Mouse (Mus musculus) forebrain, embryonic 12.5 days (tissue): Measurements from ENCODE around the gene Cox7a1. TPM values are rescaled to one million over a fixed set of nuclear protein-coding genes. Genes with fewer than 3 reads are reported as not detected.

ENCODE experiments used
- ATAC-seq: fragments of 200-750 bp; cut with Nextera tagmentation; 2 replicates; pipeline ENCODE4 v1.8.0; 2017; ENCODE audit warnings: moderate TSS enrichment; ENCODE audit not compliant: low FRiP score
- H3K27ac ChIP-seq: fragments of 300-500 bp; sonication (generic); 2 replicates; pipeline ENCODE4 v1.5.1; 2016; ENCODE audit warnings: mild to moderate bottlenecking
- H3K27me3 ChIP-seq: fragments of 300-500 bp; sonication (generic); 2 replicates; pipeline ENCODE4 v1.6.1; 2016; ENCODE audit warnings: mild to moderate bottlenecking
- H3K36me3 ChIP-seq: fragments of 300-500 bp; sonication (generic); replicated peaks from 2 replicates; pipeline ENCODE4 v1.6.1; 2016; ENCODE audit warnings: mild to moderate bottlenecking
- H3K4me1 ChIP-seq: fragments of 300-500 bp; sonication (generic); 2 replicates; pipeline ENCODE4 v1.6.1; 2016
- H3K4me2 ChIP-seq: fragments of 300-500 bp; sonication (generic); 2 replicates; pipeline ENCODE4 v1.6.1; 2016; ENCODE audit warnings: mild to moderate bottlenecking, moderate library complexity
- H3K4me3 ChIP-seq: fragments of 300-500 bp; sonication (generic); replicated peaks from 2 replicates; pipeline ENCODE4 v1.5.1; 2016; ENCODE audit warnings: mild to moderate bottlenecking
- H3K9ac ChIP-seq: fragments of 300-500 bp; sonication (generic); 2 replicates; pipeline ENCODE4 v1.6.1; 2016; ENCODE audit warnings: mild to moderate bottlenecking
- H3K9me3 ChIP-seq: fragments of 300-500 bp; sonication (generic); 2 replicates; pipeline ENCODE4 v1.6.1; 2016
- WGBS: fragments of 180-500 bp; shearing (Covaris S2); methylation state at CpG from one replicate; pipeline ENCODE4 v1.1.7; 2016; 5-methylcytosine and 5-hydroxymethylcytosine counted together
- polyA plus RNA-seq: library from polyadenylated mRNA; unstranded; fragments of >200 nt; fragmentation: Nextera tagmentation; extraction: Ambion mirVana; gene quantifications from 2 replicates; pipeline ENCODE4 v1.2.1, GENCODE M21; 2016

Gene Cox7a1
- polyA plus RNA-seq, 1 experiment from 2014 or later, result 3.0 TPM

- H3K9ac ChIP-seq, result peak within 1 kb of the TSS; percentile 75
- no peaks in the 10 kb centered on the region for H3K9me3 ChIP-seq
- H3K4me1 ChIP-seq, result peaks cover 20% of the 10 kb centered on the region
- 0% methylated on average over 67 of the region's 67 CpGs for WGBS
- peak within 1 kb of the TSS; percentile 96 for H3K27ac ChIP-seq
- H3K36me3 ChIP-seq, result peaks cover 43% of the 10 kb centered on the region
- H3K27me3 ChIP-seq, result no peaks in the 10 kb centered on the region
- H3K4me2 ChIP-seq, result peak within 1 kb of the TSS; percentile 83
- H3K4me3 ChIP-seq, result peak within 1 kb of the TSS; percentile 74
- ATAC-seq, result peak; percentile 96
Measured at GRCm38 (mm10) chr7:30231669-30232454, 47.9 kb downstream of the Cox7a1 start, which contains the start of the genes Polr2i and Tbcb. TSS of gene Polr2i (plus strand) at chr7:30231948. TSS of gene Tbcb (minus strand) at chr7:30232272.

DNA sequence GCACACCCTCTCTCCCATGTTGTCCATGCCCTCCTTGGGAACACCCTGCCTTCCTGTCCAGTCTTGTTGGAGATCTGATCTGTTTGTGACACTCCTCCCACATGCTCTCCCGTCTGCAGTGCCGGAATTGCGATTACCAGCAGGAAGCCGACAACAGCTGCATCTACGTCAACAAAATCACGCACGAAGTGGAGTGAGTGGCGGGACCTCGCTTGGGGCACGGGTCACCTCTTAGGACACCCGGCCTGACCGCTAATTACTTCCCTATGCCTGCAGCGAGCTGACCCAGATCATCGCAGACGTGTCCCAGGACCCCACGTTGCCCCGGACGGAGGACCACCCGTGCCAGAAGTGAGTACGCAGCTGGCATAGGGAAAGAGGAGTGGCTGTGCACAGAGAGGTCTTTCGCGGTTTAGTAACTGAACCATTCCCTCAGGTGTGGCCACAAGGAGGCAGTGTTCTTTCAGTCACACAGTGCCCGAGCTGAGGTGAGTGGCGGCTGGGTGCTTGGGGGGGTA is 48.7 kb downstream of the Cox7a1 start:
- peak overlapping the region; percentile 75 for H3K9ac ChIP-seq
- H3K36me3 ChIP-seq, result peaks cover 34% of the 10 kb centered on the region
- no peak for ATAC-seq
- H3K27me3 ChIP-seq, result no peaks in the 10 kb centered on the region
- WGBS, result 4% methylated on average over 24 of the region's 24 CpGs
- peak overlapping the region; percentile 74 for H3K4me3 ChIP-seq
- H3K27ac ChIP-seq, result peak overlapping the region; percentile 96
- no peaks in the 10 kb centered on the region for H3K9me3 ChIP-seq
- peak overlapping the region; percentile 67 for H3K4me2 ChIP-seq
- H3K4me1 ChIP-seq, result peaks cover 20% of the 10 kb centered on the region

GRCm38 (mm10) chr7:30233387-30233786 is 49.4 kb downstream of the Cox7a1 start:
- 91% methylated on average over 20 of the region's 20 CpGs for WGBS
- 0 out of 2 replicates have a peak overlapping the region, but pooled peaks have one; percentile 17 for H3K9ac ChIP-seq

GRCm38 (mm10) chr7:30234276-30234858 is 50.4 kb downstream of the Cox7a1 start:
- WGBS, result 93% methylated on average over 15 of the region's 15 CpGs
- ATAC-seq, result no peak
- no peak overlapping the region for H3K4me3 ChIP-seq

More at GRCm38 (mm10) chr7:30233387-30233786, 49.4 kb downstream of the Cox7a1 start:
- Histone ChIP-seq H3K4me1 (peaks cover 20% of the 10 kb centered on the region), H3K36me3 (peaks cover 27% of the 10 kb centered on the region), H3K9me3 (no peaks in the 10 kb centered on the region), H3K27ac (no peak overlapping the region), H3K27me3 (no peaks in the 10 kb centered on the region), H3K4me3 (peak overlapping the region; percentile 74), H3K4me2 (peak overlapping the region; percentile 67)
- no peak for ATAC-seq

GRCm38 (mm10) chr7:30235091-30235490 is 51.1 kb downstream of the Cox7a1 start:
- no peak overlapping the region for H3K27ac ChIP-seq
- H3K9me3 ChIP-seq, result no peaks in the 10 kb centered on the region
- ATAC-seq, result no peak
- H3K4me1 ChIP-seq, result peaks cover 20% of the 10 kb centered on the region
- WGBS, result 95% methylated on average over 8 of the region's 8 CpGs
- no peaks in the 10 kb centered on the region for H3K27me3 ChIP-seq
- no peak overlapping the region for H3K4me3 ChIP-seq
- H3K4me2 ChIP-seq, result no peak overlapping the region
- H3K9ac ChIP-seq, result no peak overlapping the region
- peaks cover 27% of the 10 kb centered on the region for H3K36me3 ChIP-seq

More at GRCm38 (mm10) chr7:30234276-30234858, 50.4 kb downstream of the Cox7a1 start:
- Histone ChIP-seq H3K9ac (no peak overlapping the region), H3K36me3 (peaks cover 27% of the 10 kb centered on the region), H3K4me1 (peaks cover 20% of the 10 kb centered on the region), H3K27ac (no peak overlapping the region), H3K4me2 (no peak overlapping the region), H3K27me3 (no peaks in the 10 kb centered on the region), H3K9me3 (no peaks in the 10 kb centered on the region)

DNA sequence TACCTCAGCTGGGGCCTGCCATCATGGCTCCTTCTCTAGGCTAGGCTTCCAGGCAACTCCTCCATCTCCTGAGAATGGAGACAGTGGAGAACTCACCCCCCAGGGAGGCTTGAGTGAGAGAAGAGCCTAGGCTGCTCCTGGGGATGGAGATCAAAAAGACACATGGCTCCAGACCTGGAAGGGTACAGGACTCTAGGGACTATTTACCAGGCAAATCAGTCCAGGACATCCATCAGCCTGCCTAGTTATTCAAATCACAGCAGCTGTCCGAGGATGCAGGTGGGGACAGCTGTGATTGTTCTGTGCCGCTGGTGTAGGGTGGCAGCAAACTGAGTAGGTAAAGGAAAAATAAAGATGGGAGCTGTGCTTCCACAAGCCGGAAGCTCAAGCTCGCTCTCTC is 51.7 kb downstream of the Cox7a1 start, which contains the start of gene Ovol3:
Gene Ovol3, minus strand, starts transcription at position 101 of the 400 bp plus-strand sequence.
- Histone ChIP-seq H3K4me1 (peaks cover 18% of the 10 kb centered on the region), H3K27me3 (no peaks in the 10 kb centered on the region), H3K27ac (no peak within 1 kb of the TSS), H3K9me3 (no peaks in the 10 kb centered on the region), H3K9ac (no peak within 1 kb of the TSS), H3K4me3 (no peak within 1 kb of the TSS), H3K4me2 (no peak within 1 kb of the TSS), H3K36me3 (peaks cover 32% of the 10 kb centered on the region)
- no peak for ATAC-seq
- 89% methylated on average over 4 of the region's 4 CpGs for WGBS

Other genes starting within 250 kb of the Cox7a1 start
- 15.4 and 16.5 TPM in 2 replicates for gene Zfp74, start 230.1 kb upstream of the Cox7a1 start, polyA plus RNA-seq
- 10.3 and 12.1 TPM in 2 replicates for gene Zfp568, start 200.2 kb upstream of the Cox7a1 start, polyA plus RNA-seq
- 6.0 and 6.1 TPM in 2 replicates for gene Zfp14, start 132.8 kb upstream of the Cox7a1 start, polyA plus RNA-seq
- gene Zfp82, start 111.2 kb upstream of the Cox7a1 start, polyA plus RNA-seq, result 4.7 and 8.9 TPM in 2 replicates
- gene Gm26920, start 93.7 kb upstream of the Cox7a1 start, polyA plus RNA-seq, result 2.7 and 6.9 TPM in 2 replicates
- 13.5 and 16.2 TPM in 2 replicates for gene Zfp566, start 93.6 kb upstream of the Cox7a1 start, polyA plus RNA-seq
- gene Zfp260, start 89.4 kb upstream of the Cox7a1 start, polyA plus RNA-seq, result 129 TPM in 2 replicates
- 16.1 and 21.2 TPM in 2 replicates for gene Zfp382, start 62.2 kb upstream of the Cox7a1 start, polyA plus RNA-seq
- gene Zfp146, start 14.4 kb upstream of the Cox7a1 start, polyA plus RNA-seq, result 23.6 and 25.8 TPM in 2 replicates
- gene Capns1, start 14.7 kb downstream of the Cox7a1 start, polyA plus RNA-seq, result 44.5 and 51.3 TPM in 2 replicates
- gene Polr2i, start 47.8 kb downstream of the Cox7a1 start, polyA plus RNA-seq, result 164 TPM in 2 replicates
- 245 and 256 TPM in 2 replicates for gene Tbcb, start 48.1 kb downstream of the Cox7a1 start, polyA plus RNA-seq
- gene Ovol3, start 51.6 kb downstream of the Cox7a1 start, polyA plus RNA-seq, result 0.28 TPM in 1 of 2 replicates, not detected in the other
- 0.51 and 0.68 TPM in 2 replicates for gene Thap8, start 96.0 kb downstream of the Cox7a1 start, polyA plus RNA-seq
- gene Wdr62, start 96.3 kb downstream of the Cox7a1 start, polyA plus RNA-seq, result 17.2 and 18.6 TPM in 2 replicates
- gene Clip3, start 107.6 kb downstream of the Cox7a1 start, polyA plus RNA-seq, result 77.2 and 87.9 TPM in 2 replicates
- 73.2 and 79.0 TPM in 2 replicates for gene Alkbh6, start 124.6 kb downstream of the Cox7a1 start, polyA plus RNA-seq
- gene Syne4, start 130.7 kb downstream of the Cox7a1 start, polyA plus RNA-seq, result 21.8 and 23.5 TPM in 2 replicates
- gene E130208F15Rik, start 137.6 kb downstream of the Cox7a1 start, polyA plus RNA-seq, result 2.0 TPM in 1 of 2 replicates, not detected in the other
- 22.0 and 23.8 TPM in 2 replicates for gene Sdhaf1, start 139.8 kb downstream of the Cox7a1 start, polyA plus RNA-seq
- 7.3 and 8.1 TPM in 2 replicates for gene Lrfn3, start 178.6 kb downstream of the Cox7a1 start, polyA plus RNA-seq
- gene Tyrobp, start 229.6 kb downstream of the Cox7a1 start, polyA plus RNA-seq, result 11.3 and 11.7 TPM in 2 replicates
- gene Hcst, start 235.7 kb downstream of the Cox7a1 start, polyA plus RNA-seq, result not detected in 2 replicates
- 0.97 and 1.4 TPM in 2 replicates for gene Nfkbid, start 237.6 kb downstream of the Cox7a1 start, polyA plus RNA-seq